Mouse (Mus musculus) heart, embryonic 16.5 days (tissue): ENCODE measurements around the gene Spata1. TPM values are rescaled to one million over a fixed set of nuclear protein-coding genes. Genes with fewer than 3 reads are reported as not detected.
"Not testable (repeated sequence)": the region's sequence is repeated elsewhere in the genome, so short reads cannot be mapped to it uniquely, and the experiment has no call there.

ENCODE experiments used
- ATAC-seq: fragments of 200-750 bp; cut with Nextera tagmentation; replicated peaks from 2 replicates; pipeline ENCODE4 v1.8.0; 2017; ENCODE audit warnings: moderate number of reproducible peaks; ENCODE audit not compliant: insufficient read depth, low FRiP score; ENCODE audit errors: extremely low read depth
- H3K27ac ChIP-seq: fragments of 300-500 bp; sonication (generic); 2 replicates; pipeline ENCODE4 v1.5.1; 2014; ENCODE audit warnings: mild to moderate bottlenecking, low read length, control low read depth, moderate library complexity
- H3K27me3 ChIP-seq: fragments of 300-500 bp; sonication (generic); 2 replicates; pipeline ENCODE4 v1.6.1; 2014; ENCODE audit warnings: low read length, mixed read lengths; ENCODE audit not compliant: control insufficient read depth, insufficient read depth
- H3K36me3 ChIP-seq: fragments of 300-500 bp; sonication (generic); 2 replicates; pipeline ENCODE4 v1.6.1; 2014; ENCODE audit not compliant: control insufficient read depth, insufficient read depth
- H3K4me1 ChIP-seq: fragments of 300-500 bp; sonication (generic); 2 replicates; pipeline ENCODE4 v1.6.1; 2014; ENCODE audit warnings: low read length, mixed read lengths; ENCODE audit not compliant: control insufficient read depth, insufficient read depth
- H3K4me2 ChIP-seq: fragments of 300-500 bp; sonication (generic); 2 replicates; pipeline ENCODE4 v1.6.1; 2014; ENCODE audit warnings: low read depth, mild to moderate bottlenecking, control low read depth, low read length
- H3K4me3 ChIP-seq: fragments of 300-500 bp; sonication (generic); 2 replicates; pipeline ENCODE4 v1.5.1; 2014; ENCODE audit warnings: mild to moderate bottlenecking, control low read depth, low read length
- H3K9ac ChIP-seq: fragments of 300-500 bp; sonication (generic); 2 replicates; pipeline ENCODE4 v1.6.1; 2014; ENCODE audit warnings: low read length, control low read depth
- H3K9me3 ChIP-seq: fragments of 300-500 bp; sonication (generic); replicated peaks from 2 replicates; pipeline ENCODE4 v1.6.1; 2016; ENCODE audit warnings: low read length; ENCODE audit not compliant: control insufficient read depth
- WGBS: fragments of 180-500 bp; shearing (Covaris S2); extraction: QIAGEN DNeasy Blood & Tissue Kit; methylation state at CpG from one replicate; pipeline ENCODE4 v1.1.7; 2014; 5-methylcytosine and 5-hydroxymethylcytosine counted together
- polyA plus RNA-seq: library from polyadenylated mRNA; unstranded; fragments of >200 nt; fragmentation: Nextera tagmentation; extraction: Ambion mirVana; gene quantifications from 2 replicates; pipeline ENCODE4 v1.2.1, GENCODE M21; 2015

Gene Spata1
- polyA plus RNA-seq, 1 experiment from 2014 or later: 5.2 TPM

- Histone ChIP-seq H3K4me2 (no peak overlapping the region), H3K36me3 (peaks cover 15% of the 10 kb centered on the region; the same call in 1 of the 2 replicates), H3K27ac (no peak overlapping the region), H3K9me3 (no peaks in the 10 kb centered on the region), H3K27me3 (no peaks in the 10 kb centered on the region), H3K4me1 (peaks cover 4% of the 10 kb centered on the region; the same call in 1 of the 2 replicates), H3K9ac (no peak overlapping the region), H3K4me3 (no peak overlapping the region)
- 93% methylated on average over 11 of the region's 11 CpGs for WGBS
- ATAC-seq: no peak
Measured at GRCm38 (mm10) chr3:146435533-146435932, 64.0 kb downstream of the Spata1 start.

DNA sequence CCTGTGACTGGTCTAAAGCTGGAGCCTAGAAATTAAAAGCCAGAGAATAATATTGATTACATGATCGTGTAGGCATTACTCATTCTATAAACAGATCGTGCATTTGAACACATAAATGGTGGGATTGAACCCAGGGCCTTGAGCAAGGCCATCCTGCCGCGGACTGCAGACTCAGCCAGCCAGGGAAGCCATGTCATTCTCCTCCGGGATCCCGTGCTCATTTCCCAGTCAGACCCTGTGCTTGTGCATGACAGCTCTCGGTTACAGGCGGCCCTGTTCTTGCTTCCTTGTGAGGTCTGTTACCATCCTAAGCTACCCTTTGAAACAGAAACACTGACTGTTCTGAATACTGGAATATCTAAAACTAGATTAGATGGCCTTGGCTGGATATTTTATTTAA is 64.9 kb downstream of the Spata1 start:
- H3K4me2 ChIP-seq: no peak overlapping the region
- H3K27ac ChIP-seq: no peak overlapping the region
- H3K9me3 ChIP-seq: no peaks in the 10 kb centered on the region
- 93% methylated on average over 8 of the region's 8 CpGs for WGBS
- peaks cover 4% of the 10 kb centered on the region; the same call in 1 of the 2 replicates for H3K4me1 ChIP-seq
- peaks cover 15% of the 10 kb centered on the region; the same call in 1 of the 2 replicates for H3K36me3 ChIP-seq
- no peak for ATAC-seq
- no peak overlapping the region for H3K9ac ChIP-seq
- H3K4me3 ChIP-seq: no peak overlapping the region
- no peaks in the 10 kb centered on the region for H3K27me3 ChIP-seq

GRCm38 (mm10) chr3:146433681-146434350 is 65.7 kb downstream of the Spata1 start:
- peaks cover 19% of the 10 kb centered on the region; the same call in 1 of the 2 replicates for H3K36me3 ChIP-seq
- ATAC-seq: peak; percentile 75
- H3K27me3 ChIP-seq: no peaks in the 10 kb centered on the region
- H3K4me2 ChIP-seq: no peak overlapping the region
- no peak overlapping the region for H3K9ac ChIP-seq
- peaks cover 4% of the 10 kb centered on the region; the same call in 1 of the 2 replicates for H3K4me1 ChIP-seq
- no peak overlapping the region for H3K4me3 ChIP-seq
- no peaks in the 10 kb centered on the region for H3K9me3 ChIP-seq
- H3K27ac ChIP-seq: no peak overlapping the region; the same call in 1 of the 2 replicates
- WGBS: 68% methylated on average over 14 of the region's 14 CpGs

DNA sequence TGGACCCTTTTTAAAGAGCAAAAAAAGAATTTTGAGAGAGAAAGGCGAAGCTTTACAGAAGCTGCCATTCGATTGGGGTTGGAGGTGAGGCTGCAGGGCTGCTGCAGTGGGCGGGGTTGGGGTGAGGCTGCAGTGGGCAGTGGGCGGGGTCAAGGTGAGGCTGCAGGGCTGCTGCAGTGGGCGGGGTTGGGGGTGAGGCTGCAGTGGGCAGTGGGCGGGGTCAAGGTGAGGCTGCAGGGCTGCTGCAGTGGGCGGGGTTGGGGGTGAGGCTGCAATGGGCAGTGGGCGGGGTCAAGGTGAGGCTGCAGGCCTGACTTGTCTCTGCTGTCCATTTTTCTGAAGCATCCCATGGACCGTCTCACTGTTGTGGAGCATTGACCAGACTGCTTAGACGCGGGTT is 66.5 kb downstream of the Spata1 start:
- H3K9me3 ChIP-seq, H3K27ac ChIP-seq, ATAC-seq, H3K4me1 ChIP-seq, H3K9ac ChIP-seq, H3K4me3 ChIP-seq, H3K4me2 ChIP-seq, H3K27me3 ChIP-seq: not testable (repeated sequence)
- peaks cover 20% of the 10 kb centered on the region; the same call in 1 of the 2 replicates for H3K36me3 ChIP-seq
- 93% methylated on average over 11 of the region's 11 CpGs for WGBS

DNA sequence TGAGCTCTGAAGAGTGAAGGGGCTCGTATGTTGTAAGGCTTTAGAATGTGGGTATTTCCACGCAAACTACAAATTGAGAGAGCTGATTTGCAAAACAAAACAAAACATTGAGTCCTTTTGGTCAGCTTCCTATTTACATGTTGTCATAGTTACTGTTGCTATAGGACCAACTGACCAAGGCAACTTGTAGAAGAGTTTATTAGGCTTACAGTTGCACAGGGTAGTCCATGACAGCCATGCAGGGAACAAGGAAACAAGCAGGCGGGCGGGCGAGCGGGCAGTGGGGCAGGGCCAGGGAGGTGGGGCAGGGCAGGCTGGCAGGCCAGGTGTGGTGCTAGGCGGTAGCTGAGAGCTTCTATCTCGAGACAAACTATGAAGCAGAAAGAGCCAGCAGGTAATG is 73.1 kb downstream of the Spata1 start:
- Histone ChIP-seq H3K27me3 (no peaks in the 10 kb centered on the region), H3K9ac (no peak overlapping the region), H3K9me3 (no peaks in the 10 kb centered on the region), H3K36me3 (peaks cover 13% of the 10 kb centered on the region), H3K4me3 (no peak overlapping the region), H3K27ac (no peak overlapping the region), H3K4me2 (no peak overlapping the region), H3K4me1 (peaks cover 9% of the 10 kb centered on the region)
- no peak for ATAC-seq
- 91% methylated on average over 8 of the region's 8 CpGs for WGBS

- H3K36me3 ChIP-seq: peaks cover 13% of the 10 kb centered on the region
- H3K9me3 ChIP-seq: no peaks in the 10 kb centered on the region
- H3K4me3 ChIP-seq: no peak overlapping the region
Measured at GRCm38 (mm10) chr3:146425902-146426301, 73.7 kb downstream of the Spata1 start.

GRCm38 (mm10) chr3:146424306-146424900 is 75.2 kb downstream of the Spata1 start:
- Histone ChIP-seq H3K4me1 (peaks cover 9% of the 10 kb centered on the region), H3K27me3 (no peaks in the 10 kb centered on the region), H3K4me2 (no peak overlapping the region), H3K36me3 (peaks cover 13% of the 10 kb centered on the region), H3K4me3 (no peak overlapping the region), H3K9me3 (no peaks in the 10 kb centered on the region), H3K9ac (no peak overlapping the region), H3K27ac (no peak overlapping the region)
- ATAC-seq: no peak
- 36% methylated on average over 7 of the region's 7 CpGs for WGBS

More at GRCm38 (mm10) chr3:146425902-146426301, 73.7 kb downstream of the Spata1 start:
- Histone ChIP-seq H3K4me2 (no peak overlapping the region), H3K27me3 (no peaks in the 10 kb centered on the region), H3K27ac (no peak overlapping the region), H3K4me1 (peaks cover 9% of the 10 kb centered on the region), H3K9ac (no peak overlapping the region)
- 64% methylated on average over 7 of the region's 7 CpGs for WGBS
- ATAC-seq: no peak

- Histone ChIP-seq H3K27me3 (no peaks in the 10 kb centered on the region), H3K4me1 (peaks cover 9% of the 10 kb centered on the region), H3K4me2 (no peak overlapping the region), H3K4me3 (no peak overlapping the region), H3K9me3 (no peaks in the 10 kb centered on the region), H3K9ac (no peak overlapping the region), H3K27ac (no peak overlapping the region), H3K36me3 (peaks cover 12% of the 10 kb centered on the region)
- 82% methylated on average over 7 of the region's 7 CpGs for WGBS
- no peak for ATAC-seq
Measured at GRCm38 (mm10) chr3:146423710-146424109, 75.8 kb downstream of the Spata1 start.

GRCm38 (mm10) chr3:146421787-146422186 is 77.8 kb downstream of the Spata1 start:
- 45% methylated on average over 8 of the region's 8 CpGs for WGBS
- Histone ChIP-seq H3K4me2 (no peak overlapping the region), H3K4me1 (peaks cover 6% of the 10 kb centered on the region; the same call in 1 of the 2 replicates), H3K9me3 (no peaks in the 10 kb centered on the region), H3K9ac (no peak overlapping the region), H3K36me3 (peaks cover 6% of the 10 kb centered on the region; the same call in 1 of the 2 replicates), H3K27ac (no peak overlapping the region), H3K4me3 (no peak overlapping the region), H3K27me3 (no peaks in the 10 kb centered on the region)
- ATAC-seq: no peak
